In the genomic region with DNA sequence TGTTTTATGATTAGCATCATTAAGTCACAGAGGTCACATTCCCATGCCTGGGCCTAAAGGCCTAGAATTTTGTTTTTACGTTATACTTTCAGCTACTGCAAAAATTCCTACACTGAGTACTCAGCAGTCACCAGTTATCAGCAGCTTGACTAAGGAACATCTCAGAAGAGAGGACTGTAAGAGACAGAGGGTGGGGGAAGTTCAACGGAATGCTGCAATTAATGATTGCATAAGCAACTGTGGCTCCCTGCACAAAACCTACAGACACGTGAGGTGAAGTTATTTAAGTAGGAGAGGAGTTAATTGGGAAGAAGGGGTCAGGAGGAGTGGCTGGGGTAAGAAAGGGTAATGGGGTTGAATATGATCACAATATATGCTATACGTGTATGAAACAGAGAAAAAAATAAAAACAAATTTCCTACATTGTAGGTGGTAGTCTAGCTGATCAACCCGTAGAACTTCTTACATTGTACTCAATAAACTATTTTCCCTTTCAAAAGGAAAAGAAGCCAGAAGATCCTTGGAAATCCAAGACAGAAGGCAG, we compare ENCODE assay signal across 8 mouse cellular contexts. TPM values are rescaled to one million over a fixed set of nuclear protein-coding genes. Genes with fewer than 3 reads are reported as not detected.
DNase-seq lines count a peak whose midpoint lies in the region; ATAC-seq lines count a peak whose summit lies in the region.

No protein-coding gene starts in this region.

- H3K4me1 ChIP-seq in heart, embryonic 12.5 days (replicated peaks) = peaks cover 14% of the 10 kb centered on the region
- peaks cover 34% of the 10 kb centered on the region for H3K4me1 ChIP-seq in hindbrain, embryonic 15.5 days (replicated peaks)
- peaks cover 12% of the 10 kb centered on the region for H3K4me1 ChIP-seq in midbrain, embryonic 12.5 days

- H3K27me3 ChIP-seq in heart, embryonic 12.5 days (replicated peaks) = no peaks in the 10 kb centered on the region
- H3K27me3 ChIP-seq in hindbrain, embryonic 15.5 days = no peaks in the 10 kb centered on the region
- no peaks in the 10 kb centered on the region for H3K27me3 ChIP-seq in midbrain, embryonic 12.5 days

- H3K4me2 ChIP-seq in heart, embryonic 12.5 days = peak overlapping the region; percentile 74
- H3K4me2 ChIP-seq in hindbrain, embryonic 15.5 days = peak overlapping the region; percentile 71
- H3K4me2 ChIP-seq in midbrain, embryonic 12.5 days (replicated peaks) = peak overlapping the region; percentile 62

- 48% methylated on average over 5 of the region's 5 CpGs for WGBS in heart, embryonic 12.5 days
- WGBS in hindbrain, embryonic 15.5 days = 43% methylated on average over 5 of the region's 5 CpGs
- WGBS in midbrain, embryonic 12.5 days = 38% methylated on average over 5 of the region's 5 CpGs

- no peak for DNase-seq in heart, adult 9 months (ENCODE audit: low spot score in 2 of 2)
- peak; percentile 11 for DNase-seq in WW6 (ENCODE audit: low read depth, low spot score)
- no peak for DNase-seq in left cerebral cortex, postnatal 10 days (ENCODE audit: extremely low spot score in 1 of 2, low spot score in 2 of 2)
- no peak for DNase-seq in left cerebral cortex, postnatal 4 days
- no peak for DNase-seq in cerebellum, adult 18-20 months

- no peaks in the 10 kb centered on the region for H3K36me3 ChIP-seq in heart, embryonic 12.5 days
- H3K36me3 ChIP-seq in hindbrain, embryonic 15.5 days = no peaks in the 10 kb centered on the region
- H3K36me3 ChIP-seq in midbrain, embryonic 12.5 days = no peaks in the 10 kb centered on the region

- peak overlapping the region; percentile 74 for H3K4me3 ChIP-seq in heart, embryonic 12.5 days
- peak overlapping the region; percentile 61 for H3K4me3 ChIP-seq in hindbrain, embryonic 15.5 days
- peak overlapping the region; percentile 88 for H3K4me3 ChIP-seq in midbrain, embryonic 12.5 days

- H3K9me3 ChIP-seq in heart, embryonic 12.5 days (replicated peaks) = no peaks in the 10 kb centered on the region
- H3K9me3 ChIP-seq in hindbrain, embryonic 15.5 days = no peaks in the 10 kb centered on the region
- H3K9me3 ChIP-seq in midbrain, embryonic 12.5 days = no peaks in the 10 kb centered on the region

- no peak overlapping the region for H3K27ac ChIP-seq in heart, embryonic 12.5 days (ENCODE audit: poor library complexity, severe bottlenecking)
- H3K27ac ChIP-seq in hindbrain, embryonic 15.5 days (replicated peaks) = peak overlapping the region; percentile 86
- peak overlapping the region; percentile 72; the same call in 1 of the 2 replicates for H3K27ac ChIP-seq in midbrain, embryonic 12.5 days (replicated peaks)

- H3K9ac ChIP-seq in heart, embryonic 12.5 days = no peak overlapping the region
- H3K9ac ChIP-seq in hindbrain, embryonic 15.5 days = no peak overlapping the region
- H3K9ac ChIP-seq in midbrain, embryonic 12.5 days (replicated peaks) = no peak overlapping the region

- ATAC-seq in heart, embryonic 12.5 days (ENCODE audit: insufficient number of reproducible peaks, low FRiP score) = peak; percentile 10; the same call in 1 of the 2 replicates
- peak; percentile 55 for ATAC-seq in hindbrain, embryonic 15.5 days (ENCODE audit: low FRiP score, low read depth)
- ATAC-seq in midbrain, embryonic 12.5 days (ENCODE audit: low FRiP score, low read depth) = peak; percentile 47

- intact Hi-C loops in left cerebral cortex, postnatal 10 days (cut with DNase I) = loop anchor here (10.0 kb wide), 1 partner anchor 115 kb away; a partner anchor contains a TSS
- intact Hi-C loops in left cerebral cortex, postnatal 4 days (cut with DNase I) = loop anchor here (5.0 kb wide), 1 partner anchor 117 kb away; a partner anchor contains a TSS

RNA-seq across cellular contexts. Expression of a gene that starts 0.4 kb away (rescaled TPM):
- polyA plus RNA-seq in heart, embryonic 12.5 days (2016; fragmentation: Nextera tagmentation; extraction: Ambion mirVana) = 32.5 and 35.4 TPM in 2 replicates
- polyA plus RNA-seq in hindbrain, embryonic 15.5 days (2015; fragmentation: Nextera tagmentation; extraction: Ambion mirVana) = 37.4 and 38.0 TPM in 2 replicates
- 47.9 and 49.9 TPM in 2 replicates for polyA plus RNA-seq in midbrain, embryonic 12.5 days (2016; fragmentation: Nextera tagmentation; extraction: Ambion mirVana)
- total RNA-seq in left cerebral cortex, postnatal 10 days (2021) = 10 to 100 TPM; 28.9 to 32.8 TPM
- 10 to 100 TPM; 23.9 to 28.0 TPM for total RNA-seq in left cerebral cortex, postnatal 4 days (2021)
